Mouse (Mus musculus) erythroid progenitor cell, adult 5-6 weeks (primary cell): ENCODE measurements around the gene Cldn15. TPM values are rescaled to one million over a fixed set of nuclear protein-coding genes. Genes with fewer than 3 reads are reported as not detected.

ENCODE experiments used
- ATAC-seq: replicated peaks from 2 replicates; pipeline ENCODE4 v1.8.0; 2016; ENCODE audit warnings: moderate number of reproducible peaks, mild to moderate bottlenecking, moderate TSS enrichment, inconsistent platforms; ENCODE audit not compliant: poor library complexity, low FRiP score, severe bottlenecking
- total RNA-seq, 2 experiments: library from RNA; stranded (forward) in 1 of 2; stranded (reverse) in 1 of 2; fragments of 150-400 nt in 1 of 2; fragments of 186-747, 209-891 nt in 1 of 2; gene quantifications; 2 replicates each; pipeline versions ENCODE4 v1.2.3 to v1.2.4; 2015 to 2017; ENCODE audit warnings: low replicate concordance in 2 of 2

Cldn15 gene
- total RNA-seq, 2 experiments from 2014 or later, result 4.5 to 13.0 TPM

DNA sequence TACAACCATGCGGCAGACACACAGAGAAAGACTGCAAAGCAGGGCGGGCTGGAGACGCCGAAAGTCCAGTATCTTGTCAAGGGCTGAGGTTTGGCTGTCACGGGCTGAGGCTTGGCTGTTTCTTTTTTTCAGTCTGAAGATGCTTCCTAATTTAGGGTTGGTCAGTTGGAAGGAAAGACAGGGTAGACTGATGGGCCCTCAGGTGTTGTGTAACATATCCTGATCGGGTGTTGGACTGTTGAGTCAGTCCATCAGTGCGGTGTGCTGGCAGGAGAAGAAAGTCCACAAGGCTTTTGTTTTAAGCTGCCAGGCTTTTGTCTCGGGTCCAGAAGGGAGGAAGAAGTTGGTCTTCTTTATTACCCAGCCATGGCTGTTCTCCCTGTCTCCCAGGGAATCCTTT, 7.3 kb downstream of the Cldn15 start:
- ATAC-seq, result no peak

DNA sequence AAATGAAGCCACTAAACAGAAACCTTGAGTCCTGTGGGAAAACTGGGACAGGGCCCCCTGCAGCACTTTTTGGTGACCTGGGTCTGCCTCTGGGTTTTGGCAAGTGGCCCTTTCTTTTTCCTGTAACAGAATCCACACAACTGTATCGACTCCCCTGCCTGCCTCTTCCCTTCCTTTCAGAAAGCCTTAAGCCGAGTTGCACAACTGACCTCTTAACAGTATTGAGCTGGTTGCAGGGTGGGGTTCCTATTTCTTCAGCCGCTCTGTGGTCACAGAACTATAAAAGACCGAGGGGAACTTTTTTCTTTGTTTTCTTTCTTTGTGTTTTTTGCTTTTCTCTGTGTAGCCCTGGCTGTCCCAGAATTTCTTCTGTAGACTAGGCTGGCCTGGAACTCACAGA, 11.4 kb downstream of the Cldn15 start:
- ATAC-seq, result no peak

DNA sequence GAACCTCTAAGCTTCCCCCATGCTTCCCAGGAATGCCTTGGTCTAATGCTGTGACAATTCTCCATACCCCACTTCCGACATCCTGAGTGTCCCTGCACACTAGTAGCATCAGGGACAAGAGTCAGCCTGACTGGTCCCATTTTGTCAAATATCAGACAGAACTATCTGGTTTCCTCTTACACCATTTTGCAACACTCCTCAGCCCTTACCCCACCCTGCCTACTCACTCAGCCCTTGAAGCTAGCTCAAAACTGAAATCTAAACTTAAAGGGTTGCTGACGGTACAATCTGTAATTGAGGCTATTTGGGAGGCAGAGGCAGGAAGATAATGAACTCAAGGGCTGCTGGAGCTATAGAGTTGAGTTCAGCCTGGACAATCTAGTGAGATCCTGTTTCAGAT, 13.3 kb downstream of the Cldn15 start:
- ATAC-seq, result no peak

DNA sequence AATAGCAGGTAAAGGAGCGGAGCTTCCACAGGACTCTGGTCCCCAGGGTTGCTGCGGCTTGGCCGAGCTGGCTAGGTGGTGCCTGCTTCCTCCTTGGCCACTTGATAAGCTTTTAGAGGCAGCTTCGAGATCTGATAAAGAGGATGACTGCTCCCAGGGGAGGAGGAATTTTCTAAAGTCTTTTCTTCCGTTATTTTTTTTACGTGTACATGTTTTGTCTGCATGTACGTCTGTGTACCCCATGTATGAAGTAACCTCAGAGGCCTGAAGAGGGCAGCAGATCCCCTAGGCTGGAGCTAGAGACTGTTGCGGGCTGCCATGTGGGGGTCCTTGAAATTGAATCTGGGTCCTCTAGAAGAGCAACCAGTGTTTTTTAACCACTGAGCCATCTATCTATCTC, 14.6 kb downstream of the Cldn15 start:
- no peak for ATAC-seq

DNA sequence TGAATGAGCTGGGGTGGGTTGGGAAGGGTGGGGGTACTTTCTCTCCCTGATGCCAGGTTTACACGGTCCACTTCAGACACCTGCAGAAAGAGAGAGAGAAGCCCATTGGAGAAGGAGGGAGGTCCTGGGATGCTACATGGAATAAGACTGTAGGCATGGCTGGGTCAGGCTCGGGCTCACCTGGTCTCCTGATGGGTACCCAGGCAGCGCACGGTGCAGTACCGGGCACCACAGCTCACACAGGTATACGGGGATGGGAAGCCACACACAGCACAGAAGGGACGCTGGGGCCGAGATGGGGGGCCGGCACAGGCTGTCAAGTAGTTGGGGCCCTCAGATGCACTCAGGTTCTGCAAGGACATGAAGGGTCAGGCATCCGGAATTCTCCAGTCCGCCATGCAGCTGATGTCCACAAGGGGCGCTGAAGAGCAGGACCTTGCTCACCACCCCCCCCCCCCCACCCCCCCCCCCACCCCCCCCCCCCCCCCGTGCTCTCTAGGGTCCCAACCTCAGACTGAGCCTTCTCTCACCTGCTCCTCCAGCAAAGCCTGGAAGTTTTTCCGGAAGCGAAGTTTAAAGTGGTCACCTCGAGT, 16.0 kb downstream of the Cldn15 start:
- no peak for ATAC-seq

DNA sequence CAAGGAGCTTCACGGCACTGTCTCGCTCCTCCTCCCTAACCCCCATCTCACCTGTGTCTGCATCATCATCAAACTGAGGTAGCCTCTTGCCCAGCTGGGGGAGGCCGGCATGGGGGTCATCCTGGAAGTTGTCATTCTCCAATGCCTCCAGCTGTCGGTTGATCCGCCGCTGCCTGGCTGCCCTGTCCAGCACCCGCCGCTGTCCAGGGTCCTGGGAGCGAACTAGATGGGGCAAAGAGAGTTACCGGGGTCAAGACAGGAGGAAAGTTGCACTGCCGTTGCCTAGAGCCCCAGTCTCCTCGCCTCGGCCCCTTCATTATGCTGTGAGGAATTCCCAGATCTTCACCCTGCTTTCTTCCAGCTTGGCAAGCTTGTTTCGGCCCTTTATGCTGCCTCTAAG, 18.4 kb downstream of the Cldn15 start:
- no peak for ATAC-seq

DNA sequence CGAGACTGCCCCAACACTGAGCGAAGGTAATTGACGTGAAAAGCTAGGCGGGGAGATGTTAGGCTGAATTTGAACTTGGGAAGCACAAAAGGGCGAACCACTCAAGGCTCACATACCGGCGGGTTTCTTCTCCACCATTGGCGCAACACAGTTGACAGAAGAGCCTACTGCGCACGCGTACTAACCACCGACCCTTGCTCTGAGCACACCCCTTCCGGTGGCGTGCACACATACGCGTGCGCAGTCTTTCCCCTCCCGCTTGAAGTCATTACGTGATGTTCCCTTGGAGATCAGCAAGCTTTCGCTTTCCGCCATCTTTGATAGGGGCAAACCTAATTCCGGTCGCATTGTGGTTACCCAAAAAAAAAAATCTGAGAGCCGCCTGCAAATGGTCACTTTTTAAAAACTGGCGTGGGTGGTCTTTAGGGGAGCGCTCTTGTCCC, 20.3 kb downstream of the Cldn15 start, which contains the start of gene Plod3:
Plod3 (plus strand) TSS at position 325 of the 443 bp plus-strand sequence.
- ATAC-seq, result peak; percentile 90

DNA sequence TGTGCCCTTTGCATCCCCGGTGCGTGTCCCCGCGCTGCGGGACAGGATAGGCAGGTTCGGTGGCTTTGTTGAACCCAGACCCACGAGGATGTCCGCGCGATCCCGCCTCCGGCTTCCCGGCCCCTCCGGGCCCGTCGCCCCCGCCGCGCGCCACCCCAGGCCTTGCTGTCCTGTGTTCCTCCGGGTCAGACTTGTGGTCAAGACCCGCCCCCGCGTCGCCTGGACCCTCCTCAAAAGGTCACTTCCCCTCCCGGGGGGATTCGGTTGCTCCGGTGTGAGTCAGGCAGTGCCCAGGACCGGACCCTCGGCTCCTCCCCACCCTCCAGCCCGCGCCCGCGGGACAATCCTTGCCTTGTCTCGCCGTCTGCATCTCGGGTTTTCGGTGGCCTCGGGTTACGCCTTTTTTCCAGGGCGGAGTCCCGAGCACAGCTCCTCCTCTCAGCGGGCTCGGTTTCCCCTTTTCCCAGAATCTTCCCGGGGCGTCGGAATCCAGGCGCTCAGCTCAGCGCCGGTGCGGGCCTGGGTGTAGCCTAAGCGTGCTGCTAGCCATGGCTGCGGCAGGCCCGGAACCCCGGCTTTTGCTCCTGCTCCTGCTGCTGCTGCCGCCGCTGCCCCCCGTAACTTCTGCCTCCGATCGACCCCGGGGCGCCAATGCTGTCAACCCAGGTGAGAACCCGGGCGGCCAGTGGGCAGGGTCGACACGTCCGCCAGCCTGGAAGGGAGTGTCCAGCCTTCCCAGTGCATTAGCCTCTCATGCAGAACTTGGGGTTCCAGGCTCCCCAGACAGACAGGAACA, 20.9 kb downstream of the Cldn15 start:
- ATAC-seq, result peak; percentile 68

DNA sequence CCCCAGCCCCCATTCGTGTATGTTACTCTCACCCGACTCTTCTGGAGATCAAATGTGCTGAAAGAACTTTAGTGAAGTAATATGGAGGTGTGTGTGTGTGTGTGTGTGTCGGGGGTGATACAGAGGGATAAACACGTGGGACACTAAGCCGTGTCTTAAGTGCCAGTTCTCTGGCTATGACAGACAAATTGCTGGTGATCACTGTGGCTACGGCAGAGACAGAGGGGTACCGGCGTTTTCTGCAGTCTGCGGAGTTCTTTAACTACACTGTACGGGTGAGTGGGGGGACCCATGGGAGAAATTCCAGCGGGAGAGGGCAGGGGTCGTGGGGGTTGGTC, 21.5 kb downstream of the Cldn15 start, which contains the start of gene Znhit1:
Znhit1 (minus strand) TSS at position 88 of the 338 bp plus-strand sequence.
- no peak for ATAC-seq

DNA sequence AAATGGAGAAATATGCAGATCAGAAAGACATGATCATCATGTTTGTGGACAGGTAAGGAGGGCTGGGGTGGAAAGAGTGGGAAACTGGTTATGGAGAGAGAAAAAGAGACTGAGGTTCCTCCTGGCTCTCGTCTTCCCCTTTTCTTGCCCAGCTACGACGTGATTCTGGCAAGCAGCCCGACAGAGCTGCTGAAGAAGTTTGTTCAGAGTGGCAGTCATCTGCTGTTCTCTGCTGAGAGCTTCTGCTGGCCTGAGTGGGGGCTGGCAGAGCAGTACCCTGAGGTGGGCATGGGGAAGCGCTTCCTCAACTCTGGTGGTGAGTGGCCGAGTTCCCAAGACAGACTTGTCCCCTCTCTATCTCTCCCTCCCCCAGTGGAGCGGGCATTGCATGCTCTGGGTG, 22.0 kb downstream of the Cldn15 start:
- no peak for ATAC-seq

DNA sequence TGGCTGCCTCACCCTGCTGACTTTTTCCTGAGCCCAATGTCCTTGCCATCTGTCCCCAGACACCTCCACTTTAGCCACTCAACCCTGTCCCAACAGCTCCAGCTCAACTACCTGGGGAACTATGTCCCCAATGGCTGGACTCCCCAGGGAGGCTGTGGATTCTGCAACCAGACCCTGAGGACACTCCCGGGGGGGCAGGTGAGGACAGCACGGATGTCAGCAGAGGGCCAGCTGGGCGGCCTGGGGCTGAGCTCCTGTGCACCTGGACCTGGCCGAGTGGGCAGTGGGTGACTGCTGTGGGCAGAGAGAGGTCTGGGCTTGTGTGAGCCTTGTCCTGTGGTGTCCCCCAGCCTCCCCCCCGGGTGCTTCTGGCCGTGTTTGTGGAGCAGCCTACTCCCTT, 23.4 kb downstream of the Cldn15 start:
- no peak for ATAC-seq

DNA sequence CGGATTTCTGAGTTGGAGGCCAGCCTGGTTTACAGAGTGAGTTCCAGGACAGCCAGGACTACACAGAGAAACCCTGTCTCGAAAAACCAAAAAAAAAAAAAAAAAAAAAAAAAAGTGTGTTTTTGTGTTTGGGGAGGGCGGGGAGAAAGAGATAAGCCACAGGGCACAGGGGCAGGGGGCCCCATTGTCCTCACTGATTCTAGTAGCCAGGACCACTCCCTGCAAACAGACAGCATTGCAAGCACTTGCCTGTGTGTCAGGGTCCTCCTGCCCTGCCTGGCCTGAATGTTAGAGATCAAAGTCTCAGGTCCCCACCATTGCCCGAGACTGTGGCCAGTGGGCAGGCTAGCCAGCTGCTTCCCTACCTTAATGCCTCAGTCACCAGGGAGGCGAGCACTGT, 33.0 kb downstream of the Cldn15 start:
- no peak for ATAC-seq

DNA sequence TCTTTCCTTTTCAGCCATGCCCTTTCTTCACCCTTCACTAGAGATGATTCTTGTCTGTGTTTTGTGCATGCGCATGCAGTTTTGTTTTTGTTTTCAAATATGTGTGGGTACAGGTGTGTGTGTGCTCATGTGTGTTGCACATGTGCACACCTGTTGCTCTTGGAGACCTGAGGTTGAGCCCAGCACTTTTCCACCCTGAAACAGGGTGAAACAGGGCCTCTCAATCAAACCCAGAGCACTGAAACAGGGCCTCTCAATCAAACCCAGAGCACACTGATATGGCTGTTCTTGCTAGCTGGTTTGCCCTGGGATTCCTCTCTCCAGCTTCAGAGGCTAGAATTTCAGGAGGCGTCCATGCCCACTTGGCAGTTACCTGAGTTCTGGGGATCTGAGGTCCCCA, 34.2 kb downstream of the Cldn15 start:
- no peak for ATAC-seq

DNA sequence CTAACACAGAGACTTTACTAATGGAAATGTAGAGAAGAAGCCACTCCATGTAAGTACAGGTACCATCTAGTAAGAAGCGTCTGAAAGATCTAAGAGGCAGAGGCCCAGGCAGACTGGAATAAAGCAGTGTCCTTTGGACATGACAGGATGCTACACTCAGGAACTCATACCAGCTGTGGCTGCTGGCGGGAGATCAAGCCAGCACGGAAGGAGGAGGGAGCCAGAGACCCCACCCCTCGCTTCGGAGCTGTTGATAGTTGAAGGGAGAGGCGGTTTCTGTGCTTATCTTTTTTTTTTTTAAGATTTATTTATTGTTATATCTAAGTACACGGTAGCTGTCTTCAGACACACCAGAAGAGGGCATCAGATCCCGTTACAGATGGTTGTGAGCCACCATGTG, 40.9 kb downstream of the Cldn15 start:
- no peak for ATAC-seq

DNA sequence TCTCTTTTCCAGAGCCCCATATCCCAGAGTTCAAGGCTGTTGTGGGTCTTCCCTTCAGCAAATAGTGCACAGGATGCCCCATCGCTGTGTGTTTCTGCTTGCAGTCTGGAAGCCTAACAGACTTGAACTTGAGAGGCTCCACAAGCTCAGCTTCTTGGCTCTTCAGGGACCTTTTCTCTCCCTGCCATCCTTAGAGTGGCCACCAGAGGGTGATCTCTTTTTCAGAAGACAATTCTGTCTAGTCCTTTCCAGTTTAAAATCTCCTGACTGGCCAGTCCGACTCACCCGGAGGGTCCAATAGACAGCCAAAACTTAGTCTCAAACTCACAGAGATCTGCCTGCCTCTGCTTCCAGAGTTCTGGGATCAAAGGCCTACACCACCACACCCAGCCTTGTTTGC, 43.6 kb downstream of the Cldn15 start:
- no peak for ATAC-seq

DNA sequence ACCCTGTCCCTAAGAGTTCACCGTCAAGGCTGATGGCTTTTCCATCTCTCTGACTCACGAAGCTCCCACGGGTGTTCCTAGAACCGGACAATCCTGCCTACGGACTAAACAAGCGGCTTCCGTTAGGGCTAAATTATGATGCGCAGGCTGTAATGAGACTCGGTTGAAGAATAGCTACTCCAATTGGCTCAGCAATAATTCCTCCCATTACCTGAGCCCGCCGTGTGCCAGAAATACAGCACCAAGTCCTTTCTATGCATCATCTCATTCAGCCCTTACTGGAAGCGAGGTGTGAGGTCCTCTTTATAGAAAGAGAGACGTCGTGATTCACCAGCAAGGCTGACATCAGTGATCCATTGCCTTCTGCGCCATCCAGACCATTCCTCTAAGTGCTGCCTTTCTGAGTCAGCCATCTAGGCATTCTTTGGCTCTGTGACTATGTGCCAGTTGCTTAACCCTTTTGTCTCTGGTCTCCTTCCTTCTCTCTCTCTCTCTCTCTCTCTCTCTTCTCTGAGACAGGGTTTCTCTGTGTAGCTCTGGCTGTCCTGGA, 46.1 kb downstream of the Cldn15 start:
- ATAC-seq, result no peak

DNA sequence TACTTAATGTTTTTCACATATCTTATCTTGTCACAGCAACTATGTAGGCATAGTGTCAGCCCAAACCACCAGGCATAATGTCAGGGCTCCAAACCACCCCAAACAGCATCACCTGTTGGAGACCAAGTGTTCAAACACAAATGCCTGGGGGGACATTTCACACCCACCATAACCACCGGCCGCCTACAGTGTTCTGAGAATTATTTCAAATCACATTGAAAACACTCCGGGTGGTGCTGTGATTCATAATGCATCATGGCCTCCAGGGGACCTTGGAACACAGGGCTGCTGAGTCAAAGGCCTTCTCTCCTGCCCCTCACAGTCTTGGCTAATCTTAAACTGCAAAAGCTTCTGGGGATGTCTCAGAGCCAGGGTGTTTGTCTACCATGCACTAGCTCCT, 49.5 kb downstream of the Cldn15 start:
- ATAC-seq, result no peak

DNA sequence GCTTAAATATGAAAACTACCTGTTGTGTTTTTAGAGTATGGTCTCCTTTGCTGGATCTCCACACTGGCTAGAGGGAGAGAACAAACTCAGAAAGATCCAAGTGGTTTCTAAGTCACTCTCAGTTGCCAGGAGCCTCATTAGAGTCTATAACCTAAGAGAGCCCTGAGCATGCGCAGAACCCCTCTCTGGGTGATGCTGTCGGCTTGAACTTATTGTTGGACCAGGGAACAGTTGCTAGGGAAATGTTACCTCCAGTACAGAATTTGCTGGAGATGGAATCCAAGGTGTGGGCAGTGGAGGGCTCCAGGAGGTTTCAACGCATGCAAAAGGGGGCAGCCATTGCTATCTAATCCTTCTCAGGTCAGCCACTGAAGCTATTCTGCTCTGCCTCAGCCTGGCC, 57.9 kb downstream of the Cldn15 start:
- ATAC-seq, result no peak

DNA sequence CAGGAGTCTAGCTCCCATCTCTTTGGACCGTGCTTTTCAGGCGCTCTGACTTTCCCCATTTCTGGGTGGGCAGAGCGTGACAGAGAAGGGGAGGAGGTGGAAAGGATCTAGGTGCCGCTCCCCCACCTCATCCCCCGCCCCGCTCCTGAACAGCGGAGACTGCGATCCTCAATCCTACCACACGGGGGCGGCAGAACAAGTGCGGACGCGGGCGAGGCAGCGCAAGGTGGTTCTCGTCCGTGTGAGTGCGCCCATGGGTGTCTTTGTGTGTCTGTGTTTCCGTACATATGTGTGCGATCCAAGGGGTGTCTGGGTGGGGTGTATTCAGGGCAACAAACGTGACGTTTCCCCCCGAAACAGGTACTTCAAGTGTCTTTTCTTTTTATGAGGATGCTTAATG, 58.7 kb downstream of the Cldn15 start:
- peak; percentile 82 for ATAC-seq
